ENCODE assay signal across 8 mouse cellular contexts in the genomic region with DNA sequence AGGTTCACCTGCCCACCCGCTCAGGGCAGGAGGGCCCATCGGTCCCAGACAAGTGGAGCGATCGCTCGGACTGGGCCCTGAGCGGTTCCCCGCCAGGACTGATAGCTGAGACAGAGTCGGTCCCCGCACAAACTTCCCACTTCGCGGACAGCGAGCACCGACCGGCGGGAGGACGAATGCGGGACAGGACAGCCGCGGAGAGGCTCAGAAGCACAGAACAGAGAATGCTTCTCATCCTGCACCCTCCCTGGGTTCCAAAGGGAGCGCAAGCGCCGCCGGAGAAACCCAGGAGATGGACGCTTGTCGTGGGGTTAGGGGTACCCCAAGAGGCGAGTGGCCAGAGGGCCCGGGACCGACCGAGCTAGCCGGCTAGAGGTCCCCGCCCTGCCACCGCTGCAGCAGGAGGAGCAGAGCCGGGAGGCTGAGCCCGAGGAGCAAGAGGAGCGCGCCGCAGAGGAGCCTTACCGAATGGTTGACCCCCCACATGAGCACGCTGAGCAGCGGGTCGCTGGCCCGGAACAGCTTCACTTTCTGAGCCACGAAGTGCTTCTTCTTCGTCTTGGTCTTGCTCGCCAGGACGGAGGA. TPM values are rescaled to one million over a fixed set of nuclear protein-coding genes. Genes with fewer than 3 reads are reported as not detected.
DNase-seq lines count a peak whose midpoint lies in the region; ATAC-seq and TF ChIP-seq lines count a peak whose summit lies in the region.

No protein-coding gene starts in this region.

- under 1% methylated on average over 46 of the region's 46 CpGs for WGBS in kidney, adult 2 months
- under 1% methylated on average over 45 of the region's 46 CpGs for WGBS in liver, embryonic 12.5 days (ENCODE audit: insufficient replicate concordance)

- ATAC-seq in liver, embryonic 12.5 days: peak; percentile 68

- no peak for TF ChIP-seq POLR2A in cortical plate, adult 2 months (IDR thresholded peaks at IDR 0.05; ENCODE audit: extremely low read depth, insufficient read depth, low read length)
- no peak for TF ChIP-seq POLR2A in kidney, adult 2 months (IDR thresholded peaks at IDR 0.05; ENCODE audit: low read depth, low read length)

- no peaks in the 10 kb centered on the region for H3K9me3 ChIP-seq in liver, embryonic 12.5 days (replicated peaks)

- peaks cover 2% of the 10 kb centered on the region; the same call in 1 of the 2 replicates for H3K4me1 ChIP-seq in cortical plate, adult 2 months (ENCODE audit: control insufficient read depth, insufficient read depth, low read length)
- H3K4me1 ChIP-seq in kidney, adult 2 months (ENCODE audit: control insufficient read depth, insufficient read depth, low read length): no peaks in the 10 kb centered on the region
- H3K4me1 ChIP-seq in liver, embryonic 12.5 days: peaks cover 59% of the 10 kb centered on the region

- no peaks in the 10 kb centered on the region for H3K27me3 ChIP-seq in kidney, adult 2 months (replicated peaks; ENCODE audit: control insufficient read depth, insufficient read depth, low read length)
- no peaks in the 10 kb centered on the region for H3K27me3 ChIP-seq in liver, embryonic 12.5 days (replicated peaks)

- H3K27ac ChIP-seq in cortical plate, adult 2 months (ENCODE audit: insufficient read depth, low read length): peak overlapping the region; percentile 90
- peak overlapping the region; percentile 32 for H3K27ac ChIP-seq in kidney, adult 2 months (ENCODE audit: insufficient read depth, low read depth, low read length)
- peak overlapping the region; percentile 99 for H3K27ac ChIP-seq in liver, embryonic 12.5 days

- H3K4me3 ChIP-seq in cortical plate, adult 2 months (ENCODE audit: insufficient read depth, low read length): peak overlapping the region; percentile 94
- H3K4me3 ChIP-seq in kidney, adult 2 months (ENCODE audit: insufficient read depth, low read depth, low read length): peak overlapping the region; percentile 65
- peak overlapping the region; percentile 93 for H3K4me3 ChIP-seq in liver, embryonic 12.5 days

- peak overlapping the region; percentile 81 for H3K4me2 ChIP-seq in liver, embryonic 12.5 days

- no peak for TF ChIP-seq CTCF in cortical plate, adult 2 months (IDR thresholded peaks at IDR 0.05; ENCODE audit: extremely low read depth, insufficient read depth, low read length)
- no peak for TF ChIP-seq CTCF in kidney, adult 2 months (conservative IDR thresholded peaks at IDR 0.05; ENCODE audit: insufficient read depth, insufficient read length, low read depth, low read length)

- H3K9ac ChIP-seq in liver, embryonic 12.5 days: peak overlapping the region; percentile 95

- no peaks in the 10 kb centered on the region for H3K36me3 ChIP-seq in kidney, adult 2 months (ENCODE audit: control insufficient read depth, insufficient read depth, low read length)
- H3K36me3 ChIP-seq in liver, embryonic 12.5 days: no peaks in the 10 kb centered on the region

- peak; percentile 69 for DNase-seq in thymus, postnatal 25 days
- DNase-seq in thymus, postnatal 36 days: no peak
- DNase-seq in gastrocnemius, postnatal 25 days: peak; percentile 19
- DNase-seq in kidney, adult 2 months: peak; percentile 42
- peak; percentile 80 for DNase-seq in neural tube, embryonic 10.5 days (ENCODE audit: extremely low spot score, low spot score)
- DNase-seq in testis, postnatal 10 days (ENCODE audit: low spot score): peak; percentile 67

RNA-seq across cellular contexts. Expression of a gene that starts 0.4 kb away (rescaled TPM):
- 58.2 and 58.8 TPM in 2 replicates for polyA plus RNA-seq in cortical plate, adult 2 months (2012; rRNA removed)
- total RNA-seq in gastrocnemius, postnatal 25 days (2021): 1 to 10 TPM; 4.0 TPM
- polyA plus RNA-seq in kidney, adult 2 months (2012; rRNA removed): 5.6 and 7.1 TPM in 2 replicates
- 26.2 and 26.4 TPM in 2 replicates for polyA plus RNA-seq in liver, embryonic 12.5 days (2016; fragmentation: Nextera tagmentation; extraction: Ambion mirVana)

RNA-seq across cellular contexts. Expression of a gene that starts 0.7 kb away (rescaled TPM):
- 1.4 and 1.6 TPM in 2 replicates for polyA plus RNA-seq in cortical plate, adult 2 months (2012; rRNA removed)
- total RNA-seq in gastrocnemius, postnatal 25 days (2021): under 1 TPM in 1 of 2 experiments, not detected in 1; 0.18 TPM
- polyA plus RNA-seq in kidney, adult 2 months (2012; rRNA removed): 0.38 and 0.56 TPM in 2 replicates
- 0.29 and 0.30 TPM in 2 replicates for polyA plus RNA-seq in liver, embryonic 12.5 days (2016; fragmentation: Nextera tagmentation; extraction: Ambion mirVana)

Comparison
In these comparisons a context has a peak if more than half of its experiments do, and no peak if none do; other contexts are left out.
1. DNase-seq: peak in thymus, postnatal 25 days (single experiment), gastrocnemius, postnatal 25 days (single experiment), kidney, adult 2 months (single experiment), neural tube, embryonic 10.5 days (single experiment) and testis, postnatal 10 days (single experiment); none in thymus, postnatal 36 days (0 of 2).
2. H3K27ac ChIP-seq: peak in every context shown above with its lines; median percentile 99 in liver, embryonic 12.5 days; 90 in cortical plate, adult 2 months; 32 in kidney, adult 2 months.
3. Peak in every context shown above with its lines, with median percentiles within 50 percentile points of each other: H3K4me3 ChIP-seq.